Mouse (Mus musculus) limb, embryonic 13.5 days (tissue): Measurements from ENCODE around the gene Ccdc70. TPM values are rescaled to one million over a fixed set of nuclear protein-coding genes. Genes with fewer than 3 reads are reported as not detected.

Source experiments
- ATAC-seq: fragments of 200-750 bp; cut with Nextera tagmentation; 2 replicates; pipeline ENCODE4 v1.8.0; 2017; ENCODE audit warnings: low read depth, moderate number of reproducible peaks, moderate TSS enrichment; ENCODE audit not compliant: low FRiP score
- H3K27ac ChIP-seq: fragments of 300-500 bp; sonication (generic); 2 replicates; pipeline ENCODE4 v1.5.1; 2015; ENCODE audit warnings: inconsistent platforms, mild to moderate bottlenecking, moderate library complexity
- H3K27me3 ChIP-seq: fragments of 300-500 bp; sonication (generic); 2 replicates; pipeline ENCODE4 v1.6.1; 2015; ENCODE audit warnings: mild to moderate bottlenecking, inconsistent platforms
- H3K36me3 ChIP-seq: fragments of 300-500 bp; sonication (generic); 2 replicates; pipeline ENCODE4 v1.6.1; 2015; ENCODE audit warnings: inconsistent platforms, mild to moderate bottlenecking, moderate library complexity
- H3K4me1 ChIP-seq: fragments of 300-500 bp; sonication (generic); 2 replicates; pipeline ENCODE4 v1.6.1; 2015; ENCODE audit warnings: inconsistent platforms
- H3K4me2 ChIP-seq: fragments of 300-500 bp; sonication (generic); replicated peaks from 2 replicates; pipeline ENCODE4 v1.6.1; 2015; ENCODE audit warnings: inconsistent platforms, mild to moderate bottlenecking, moderate library complexity
- H3K4me3 ChIP-seq: fragments of 300-500 bp; sonication (generic); 2 replicates; pipeline ENCODE4 v1.5.1; 2015; ENCODE audit warnings: moderate library complexity, mild to moderate bottlenecking, inconsistent platforms
- H3K9ac ChIP-seq: fragments of 300-500 bp; sonication (generic); 2 replicates; pipeline ENCODE4 v1.6.1; 2015; ENCODE audit warnings: mild to moderate bottlenecking, inconsistent platforms
- H3K9me3 ChIP-seq: fragments of 300-500 bp; sonication (generic); 2 replicates; pipeline ENCODE4 v1.6.1; 2016; ENCODE audit warnings: inconsistent platforms
- WGBS: fragments of 180-500 bp; shearing (Covaris S2); methylation state at CpG from one replicate; pipeline ENCODE4 v1.1.7; 2015; 5-methylcytosine and 5-hydroxymethylcytosine counted together
- polyA plus RNA-seq: library from polyadenylated mRNA; unstranded; fragments of >200 nt; fragmentation: Nextera tagmentation; extraction: Ambion mirVana; gene quantifications from 2 replicates; pipeline ENCODE4 v1.2.1, GENCODE M21; 2015

Gene Ccdc70
- polyA plus RNA-seq, 1 experiment from 2014 or later = not detected

DNA sequence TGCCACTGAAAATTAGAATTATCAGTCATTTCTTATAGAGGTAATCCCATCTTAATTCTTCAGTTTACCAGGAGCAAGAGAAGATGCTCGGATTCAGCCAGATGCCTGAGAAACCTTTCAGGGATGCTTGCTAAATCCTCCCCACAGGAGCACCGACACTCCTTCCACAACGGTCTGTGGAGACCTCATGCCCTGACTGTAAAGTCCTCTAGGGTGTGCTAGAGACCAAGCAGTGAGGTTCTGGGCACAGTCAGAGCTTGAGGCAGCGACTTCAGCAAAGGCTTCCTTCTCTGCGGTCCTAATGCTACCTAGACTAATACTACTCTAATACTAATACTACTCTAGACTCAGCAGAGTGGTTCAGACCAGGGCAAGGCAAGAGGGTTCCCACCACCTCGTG is 22.6 kb downstream of the Ccdc70 start:
- Histone ChIP-seq H3K9me3 (no peaks in the 10 kb centered on the region), H3K27ac (no peak overlapping the region), H3K4me3 (no peak overlapping the region), H3K36me3 (no peaks in the 10 kb centered on the region), H3K4me2 (no peak overlapping the region), H3K27me3 (no peaks in the 10 kb centered on the region), H3K9ac (no peak overlapping the region), H3K4me1 (no peaks in the 10 kb centered on the region)
- 19% methylated on average over 6 of the region's 6 CpGs for WGBS
- no peak for ATAC-seq

DNA sequence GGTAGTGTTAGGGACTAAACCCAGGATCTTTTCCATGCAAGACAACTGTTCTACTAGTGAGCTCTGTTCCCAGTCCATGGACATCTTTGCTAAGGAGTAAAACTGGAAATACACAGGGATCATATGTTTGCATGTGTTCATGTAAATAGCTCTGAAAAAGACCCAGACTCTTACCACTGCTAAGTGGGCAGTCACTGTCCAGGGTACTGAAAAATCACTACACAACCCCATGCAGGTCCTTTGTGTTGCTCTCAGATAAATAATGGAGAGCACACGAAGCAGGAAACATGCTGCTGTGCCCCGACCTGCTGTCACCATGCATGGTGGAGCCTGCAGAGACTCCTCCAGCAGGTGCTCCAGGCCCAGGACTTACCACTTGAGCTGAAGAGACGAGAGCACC is 25.6 kb downstream of the Ccdc70 start:
- no peaks in the 10 kb centered on the region for H3K27me3 ChIP-seq
- no peak overlapping the region for H3K27ac ChIP-seq
- H3K9ac ChIP-seq = no peak overlapping the region
- no peak for ATAC-seq
- no peaks in the 10 kb centered on the region for H3K9me3 ChIP-seq
- no peaks in the 10 kb centered on the region for H3K36me3 ChIP-seq
- no peaks in the 10 kb centered on the region for H3K4me1 ChIP-seq
- H3K4me3 ChIP-seq = no peak overlapping the region
- H3K4me2 ChIP-seq = no peak overlapping the region
- 52% methylated on average over 3 of the region's 3 CpGs for WGBS

DNA sequence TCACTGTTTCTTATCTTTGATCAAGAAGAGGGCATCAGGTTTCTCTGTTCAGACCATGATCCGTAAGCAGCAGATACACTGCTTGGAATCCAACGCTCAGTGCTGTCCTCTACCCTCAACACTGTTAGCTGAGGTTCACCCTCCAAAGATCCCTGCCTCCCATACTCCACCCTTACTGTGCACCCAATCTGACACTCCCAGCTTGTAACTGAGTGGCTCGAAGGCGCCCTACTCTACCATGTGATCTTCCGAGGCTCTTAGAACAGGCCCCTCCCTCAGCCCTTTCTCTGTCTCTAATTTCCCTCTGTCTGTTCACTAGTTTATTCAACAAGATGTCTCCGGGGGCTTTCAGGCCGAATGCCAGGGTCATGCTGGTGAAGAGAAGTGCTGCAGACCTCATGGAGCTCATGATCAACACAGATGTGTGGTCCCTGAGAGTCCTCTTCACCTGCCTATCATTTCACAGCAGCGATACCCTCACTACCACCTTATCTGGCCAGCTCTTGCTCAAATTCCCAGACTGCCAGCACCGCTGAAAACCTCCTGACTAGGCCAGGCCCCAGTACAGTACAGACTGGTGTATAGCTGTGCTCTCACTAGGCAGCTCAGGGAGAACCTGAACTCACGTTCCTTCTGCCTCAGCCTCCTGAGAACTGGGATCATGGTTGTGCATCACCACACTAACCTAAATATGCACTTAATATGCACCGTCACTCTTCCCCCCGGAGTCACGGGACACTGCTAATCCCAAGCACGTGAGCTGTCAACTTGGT is 35.4 kb downstream of the Ccdc70 start:
- Histone ChIP-seq H3K36me3 (no peaks in the 10 kb centered on the region), H3K4me2 (no peak overlapping the region), H3K9ac (no peak overlapping the region), H3K9me3 (no peaks in the 10 kb centered on the region), H3K27me3 (no peaks in the 10 kb centered on the region), H3K27ac (no peak overlapping the region), H3K4me1 (no peaks in the 10 kb centered on the region), H3K4me3 (no peak overlapping the region)
- WGBS = 82% methylated on average over 14 of the region's 14 CpGs
- no peak for ATAC-seq

DNA sequence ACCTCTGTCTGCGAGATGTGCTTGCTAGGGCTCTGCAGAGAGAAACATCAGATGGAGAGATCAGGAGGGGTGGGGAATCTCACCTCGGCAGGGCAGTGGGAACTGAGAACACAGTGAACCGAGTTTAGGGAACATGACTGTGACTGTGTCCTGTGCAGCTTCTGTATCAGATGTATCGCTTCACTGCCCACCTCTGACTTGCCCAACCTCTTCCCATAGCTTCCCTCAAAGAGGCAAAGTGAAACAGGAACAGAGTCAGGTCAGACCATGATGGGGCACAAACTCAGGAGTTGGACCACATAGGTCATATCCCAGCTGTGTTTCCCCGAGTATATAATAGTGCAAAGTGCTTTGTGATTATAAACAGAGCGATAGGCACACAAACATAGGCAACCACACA is 36.8 kb downstream of the Ccdc70 start:
- H3K4me1 ChIP-seq = no peaks in the 10 kb centered on the region
- no peaks in the 10 kb centered on the region for H3K9me3 ChIP-seq
- WGBS = 75% methylated on average over 6 of the region's 6 CpGs
- no peak overlapping the region for H3K9ac ChIP-seq
- H3K27ac ChIP-seq = no peak overlapping the region
- no peaks in the 10 kb centered on the region for H3K36me3 ChIP-seq
- no peaks in the 10 kb centered on the region for H3K27me3 ChIP-seq
- ATAC-seq = no peak
- H3K4me3 ChIP-seq = no peak overlapping the region
- no peak overlapping the region for H3K4me2 ChIP-seq

DNA sequence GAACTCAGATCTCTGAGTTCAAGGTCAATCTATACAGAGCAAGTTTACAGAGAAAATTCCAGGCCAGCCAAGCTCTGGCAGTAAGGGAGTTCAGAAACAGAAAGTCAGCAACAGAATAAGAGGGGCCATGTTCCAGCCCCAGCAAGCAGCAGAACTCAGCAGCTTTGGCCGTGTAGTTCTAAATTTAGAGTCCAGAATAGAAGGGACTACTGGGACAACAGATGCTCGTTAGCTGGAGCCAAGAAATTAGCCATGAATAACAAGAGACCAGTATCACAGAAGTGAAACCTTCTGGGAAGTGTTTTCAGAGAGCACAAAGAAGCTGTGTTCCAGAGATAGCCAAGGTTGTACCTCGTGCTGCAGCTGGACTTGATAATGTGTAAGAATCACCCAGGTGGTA is 39.8 kb downstream of the Ccdc70 start:
- Histone ChIP-seq H3K9ac (no peak overlapping the region), H3K4me3 (no peak overlapping the region), H3K36me3 (no peaks in the 10 kb centered on the region), H3K9me3 (no peaks in the 10 kb centered on the region), H3K4me1 (no peaks in the 10 kb centered on the region), H3K27ac (no peak overlapping the region), H3K27me3 (no peaks in the 10 kb centered on the region), H3K4me2 (no peak overlapping the region)
- no peak for ATAC-seq
- WGBS = 39% methylated on average over 3 of the region's 3 CpGs

DNA sequence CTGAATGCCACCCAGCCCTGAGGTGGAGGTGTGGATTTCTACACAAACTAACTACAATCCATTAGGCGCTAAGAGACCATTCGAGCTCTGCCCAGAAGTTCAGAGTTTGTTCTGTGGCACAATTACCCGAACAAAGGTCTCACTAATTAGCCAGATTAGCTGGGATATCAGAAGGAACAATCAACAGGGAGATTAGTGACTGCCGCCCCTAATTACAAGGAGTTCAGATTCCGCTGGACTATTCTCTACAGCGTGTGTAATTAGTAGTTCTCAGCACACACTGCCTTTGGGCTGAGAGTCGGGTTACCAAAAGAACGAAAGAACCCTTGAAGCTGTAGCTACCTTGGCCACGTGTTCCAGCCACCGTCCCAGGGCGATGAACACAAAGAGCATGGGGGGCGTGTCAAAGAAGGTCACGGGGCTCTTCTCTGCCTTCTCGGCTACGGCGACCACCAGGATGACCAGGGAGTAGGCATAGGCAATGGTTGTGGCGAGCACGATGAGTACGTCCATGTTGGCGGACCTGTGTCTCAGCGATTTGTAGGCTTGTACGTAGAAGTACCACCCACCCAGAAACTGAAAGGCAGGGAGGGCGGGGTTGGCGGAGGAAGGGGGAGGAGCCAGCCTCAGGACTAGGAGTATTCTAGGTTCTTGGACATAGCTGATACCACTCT is 43.6 kb downstream of the Ccdc70 start:
- H3K4me2 ChIP-seq = peak overlapping the region; percentile 19; the same call in 1 of the 2 replicates
- H3K4me3 ChIP-seq = no peak overlapping the region
- no peak overlapping the region for H3K9ac ChIP-seq
- WGBS = 69% methylated on average over 24 of the region's 24 CpGs
- no peak overlapping the region for H3K27ac ChIP-seq
- H3K36me3 ChIP-seq = no peaks in the 10 kb centered on the region
- ATAC-seq = 0 out of 2 replicates have a peak, but pooled peaks have one; percentile 48
- H3K27me3 ChIP-seq = no peaks in the 10 kb centered on the region
- no peaks in the 10 kb centered on the region for H3K9me3 ChIP-seq
- H3K4me1 ChIP-seq = no peaks in the 10 kb centered on the region

DNA sequence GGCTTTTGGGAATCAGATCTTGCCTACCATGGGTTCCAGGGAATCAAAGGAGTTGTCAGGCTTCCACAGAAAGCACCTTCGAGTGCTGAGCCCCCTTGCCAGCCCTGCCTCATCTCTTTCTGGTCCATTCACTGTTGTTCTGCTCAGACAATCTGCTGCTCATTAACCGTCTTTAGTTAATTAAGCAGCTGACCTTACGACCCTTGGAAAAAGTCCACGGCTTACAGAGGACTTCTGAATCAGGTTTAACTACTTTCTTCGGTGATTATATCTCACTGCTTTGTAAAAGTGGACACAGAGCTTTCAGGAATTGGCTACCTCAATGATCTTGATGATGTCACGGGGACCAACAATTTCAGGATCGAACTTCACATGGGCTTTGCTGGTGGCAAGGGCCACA is 48.2 kb downstream of the Ccdc70 start:
- no peaks in the 10 kb centered on the region for H3K9me3 ChIP-seq
- H3K27ac ChIP-seq = no peak overlapping the region
- no peak for ATAC-seq
- no peak overlapping the region for H3K4me2 ChIP-seq
- no peaks in the 10 kb centered on the region for H3K36me3 ChIP-seq
- 37% methylated on average over 7 of the region's 7 CpGs for WGBS
- H3K4me1 ChIP-seq = no peaks in the 10 kb centered on the region
- no peak overlapping the region for H3K4me3 ChIP-seq
- no peaks in the 10 kb centered on the region for H3K27me3 ChIP-seq
- no peak overlapping the region for H3K9ac ChIP-seq

DNA sequence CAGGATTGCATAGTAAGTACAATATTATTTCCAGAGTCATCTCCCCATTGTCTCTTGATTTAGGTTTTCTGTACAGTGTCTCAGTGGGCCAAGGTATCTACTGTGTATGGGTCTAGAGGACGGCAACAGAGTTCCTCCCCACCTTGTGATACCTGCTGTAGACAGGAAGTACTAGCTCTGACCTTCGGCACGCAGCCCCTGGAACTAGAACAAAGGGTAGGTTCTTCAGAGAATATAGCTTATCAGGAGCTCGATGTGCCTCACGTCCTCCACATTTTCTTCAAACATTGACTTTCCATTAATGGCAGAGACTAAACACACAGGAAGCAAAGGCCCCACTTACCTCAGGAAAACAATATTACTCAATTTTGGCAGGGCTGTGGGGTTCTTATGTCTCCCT is 49.9 kb downstream of the Ccdc70 start:
- no peaks in the 10 kb centered on the region for H3K27me3 ChIP-seq
- H3K27ac ChIP-seq = no peak overlapping the region
- H3K4me1 ChIP-seq = no peaks in the 10 kb centered on the region
- H3K4me2 ChIP-seq = no peak overlapping the region
- H3K9ac ChIP-seq = no peak overlapping the region
- H3K4me3 ChIP-seq = no peak overlapping the region
- WGBS = 84% methylated on average over 5 of the region's 5 CpGs
- H3K9me3 ChIP-seq = no peaks in the 10 kb centered on the region
- H3K36me3 ChIP-seq = no peaks in the 10 kb centered on the region
- no peak for ATAC-seq

DNA sequence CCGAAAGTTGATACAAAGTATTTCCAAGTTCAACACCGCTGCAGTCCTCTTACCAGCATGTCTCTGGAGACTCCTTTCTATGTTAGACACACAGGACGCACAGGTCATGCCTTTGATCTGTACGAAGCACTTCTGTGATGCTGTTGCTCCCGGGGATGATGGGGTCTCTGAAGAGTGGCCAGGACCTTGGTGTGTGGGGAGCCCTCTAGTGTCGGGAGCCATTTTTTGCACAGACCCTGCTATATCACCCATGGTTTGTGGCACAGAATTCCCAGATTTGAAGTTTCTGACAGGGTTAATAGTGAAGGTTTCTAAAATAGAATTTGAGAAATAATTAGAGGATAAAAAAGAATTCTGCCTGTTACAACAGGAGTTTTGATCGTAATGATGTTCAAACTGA is 52.7 kb downstream of the Ccdc70 start:
- no peak for ATAC-seq
- Histone ChIP-seq H3K36me3 (no peaks in the 10 kb centered on the region), H3K4me3 (no peak overlapping the region), H3K4me1 (no peaks in the 10 kb centered on the region), H3K27ac (no peak overlapping the region), H3K9me3 (no peaks in the 10 kb centered on the region), H3K27me3 (no peaks in the 10 kb centered on the region), H3K9ac (no peak overlapping the region), H3K4me2 (no peak overlapping the region)
- 47% methylated on average over 7 of the region's 7 CpGs for WGBS

Other genes with a start within 250 kb of the Ccdc70 start
- gene Defa24, start 235.3 kb upstream of the Ccdc70 start, polyA plus RNA-seq = not detected in 2 replicates
- not detected in 2 replicates for gene Defb50, start 146.2 kb upstream of the Ccdc70 start, polyA plus RNA-seq
- gene Defb2, start 129.8 kb upstream of the Ccdc70 start, polyA plus RNA-seq = 1.3 TPM in 1 of 2 replicates, not detected in the other
- gene Defb10, start 110.9 kb upstream of the Ccdc70 start, polyA plus RNA-seq = not detected in 2 replicates
- not detected in 2 replicates for gene Defb9, start 84.4 kb upstream of the Ccdc70 start, polyA plus RNA-seq
- not detected in 2 replicates for gene Defb11, start 63.4 kb upstream of the Ccdc70 start, polyA plus RNA-seq
- gene Defb15, start 37.1 kb upstream of the Ccdc70 start, polyA plus RNA-seq = not detected in 2 replicates
- gene Defb35, start 31.4 kb upstream of the Ccdc70 start, polyA plus RNA-seq = not detected in 2 replicates
- gene Defb13, start 23.0 kb upstream of the Ccdc70 start, polyA plus RNA-seq = not detected in 2 replicates
- not detected in 2 replicates for gene Fam90a1a, start 11.1 kb upstream of the Ccdc70 start, polyA plus RNA-seq
- 0.65 and 0.83 TPM in 2 replicates for gene Atp7b, start 90.5 kb downstream of the Ccdc70 start, polyA plus RNA-seq
- gene Alg11, start 90.9 kb downstream of the Ccdc70 start, polyA plus RNA-seq = 47.2 and 48.7 TPM in 2 replicates
- gene Nek5, start 155.3 kb downstream of the Ccdc70 start, polyA plus RNA-seq = 0.08 and 0.22 TPM in 2 replicates
- 5.7 and 6.0 TPM in 2 replicates for gene Nek3, start 196.7 kb downstream of the Ccdc70 start, polyA plus RNA-seq
- gene Ckap2, start 216.0 kb downstream of the Ccdc70 start, polyA plus RNA-seq = 44.0 and 45.1 TPM in 2 replicates
- gene Vps36, start 223.0 kb downstream of the Ccdc70 start, polyA plus RNA-seq = 35.0 and 37.9 TPM in 2 replicates